ENCODE assay signal across 8 mouse cellular contexts in the genomic region with DNA sequence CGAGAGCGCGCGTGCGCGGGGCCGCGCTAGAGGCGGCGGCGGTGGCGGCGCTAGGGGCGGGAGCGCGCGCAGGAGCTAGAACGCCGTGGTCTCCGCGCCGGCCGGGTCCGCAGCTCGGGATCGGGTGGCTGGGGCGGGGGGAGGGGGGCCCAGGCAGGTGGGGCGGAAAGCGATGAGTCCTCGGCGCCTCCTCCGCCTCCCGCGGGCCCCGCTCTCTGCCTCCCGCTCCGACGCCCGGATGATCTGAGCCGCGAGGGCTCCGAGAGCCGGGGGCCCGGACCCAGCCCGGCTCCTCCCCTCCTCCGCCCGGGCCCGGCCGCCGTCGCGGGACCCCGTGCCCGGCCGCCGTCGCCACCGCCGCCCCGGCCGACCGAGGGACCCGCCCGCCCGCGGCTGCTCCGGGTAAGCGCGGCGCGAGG. TPM values are rescaled to one million over a fixed set of nuclear protein-coding genes. Genes with fewer than 3 reads are reported as not detected.
A peak's percentile ranks its signal among the peaks of the same experiment; 100 is the strongest.
DNase-seq lines count a peak whose midpoint lies in the region; ATAC-seq and TF ChIP-seq lines count a peak whose summit lies in the region.

No protein-coding gene starts in this region.

- intact Hi-C loops in left cerebral cortex, adult 2 months (cut with DNase I), result loop anchor here (2.0 to 10.0 kb wide), 5 partner anchors 72 to 1144 kb away; partner anchors contain the start of genes Hif1a, Jkamp, L3hypdh and Pcnx4
- intact Hi-C loops in left cerebral cortex, postnatal 14 days (cut with DNase I), result no loop called here

- H3K9ac ChIP-seq in embryonic facial prominence, embryonic 11.5 days (replicated peaks; ENCODE audit: low read length), result peak overlapping the region; percentile 98
- peak overlapping the region; percentile 100 for H3K9ac ChIP-seq in hindbrain, postnatal 0 days (replicated peaks; ENCODE audit: low read length)
- peak overlapping the region; percentile 100 for H3K9ac ChIP-seq in midbrain, postnatal 0 days (replicated peaks; ENCODE audit: low read length, poor library complexity, severe bottlenecking)

- H3K4me3 ChIP-seq in left cerebral cortex, adult 2 months, result peak overlapping the region; percentile 98
- peak overlapping the region; percentile 96 for H3K4me3 ChIP-seq in embryonic facial prominence, embryonic 11.5 days (ENCODE audit: low read depth, low read length)
- H3K4me3 ChIP-seq in hindbrain, postnatal 0 days (ENCODE audit: low read length), result peak overlapping the region; percentile 95
- H3K4me3 ChIP-seq in midbrain, postnatal 0 days (ENCODE audit: low read depth, low read length), result peak overlapping the region; percentile 97

- peak overlapping the region; percentile 48 for H3K4me2 ChIP-seq in embryonic facial prominence, embryonic 11.5 days (ENCODE audit: low read depth, low read length)
- peak overlapping the region; percentile 71 for H3K4me2 ChIP-seq in hindbrain, postnatal 0 days (ENCODE audit: low read depth, low read length)
- H3K4me2 ChIP-seq in midbrain, postnatal 0 days (ENCODE audit: low read depth, low read length, poor library complexity, severe bottlenecking), result peak overlapping the region; percentile 57

- H3K27ac ChIP-seq in left cerebral cortex, adult 2 months, result peak overlapping the region; percentile 94
- peak overlapping the region; percentile 96 for H3K27ac ChIP-seq in embryonic facial prominence, embryonic 11.5 days (replicated peaks; ENCODE audit: low read depth, low read length)
- peak overlapping the region; percentile 100 for H3K27ac ChIP-seq in hindbrain, postnatal 0 days
- H3K27ac ChIP-seq in midbrain, postnatal 0 days (ENCODE audit: low read depth, low read length), result peak overlapping the region; percentile 95

- no peak for TF ChIP-seq CTCF in left cerebral cortex, adult 2 months (IDR thresholded peaks at IDR 0.05)
- no peak for TF ChIP-seq CTCF in hindbrain, postnatal 0 days (IDR thresholded peaks at IDR 0.05; ENCODE audit: low read depth)
- no peak for TF ChIP-seq CTCF in midbrain, postnatal 0 days (IDR thresholded peaks at IDR 0.05)

- WGBS in embryonic facial prominence, embryonic 11.5 days, result 0% methylated on average over 16 of the region's 71 CpGs
- WGBS in hindbrain, postnatal 0 days, result 2% methylated on average over 28 of the region's 71 CpGs
- under 1% methylated on average over 17 of the region's 71 CpGs for WGBS in midbrain, postnatal 0 days

- no peaks in the 10 kb centered on the region for H3K9me3 ChIP-seq in embryonic facial prominence, embryonic 11.5 days (replicated peaks; ENCODE audit: control insufficient read depth, low read length)
- no peaks in the 10 kb centered on the region for H3K9me3 ChIP-seq in hindbrain, postnatal 0 days (ENCODE audit: low read length)
- no peaks in the 10 kb centered on the region for H3K9me3 ChIP-seq in midbrain, postnatal 0 days (ENCODE audit: low read length)

- no peaks in the 10 kb centered on the region for H3K36me3 ChIP-seq in embryonic facial prominence, embryonic 11.5 days (replicated peaks; ENCODE audit: control insufficient read depth, insufficient read depth, low read depth, low read length)
- H3K36me3 ChIP-seq in hindbrain, postnatal 0 days (ENCODE audit: insufficient read depth, low read length), result no peaks in the 10 kb centered on the region
- no peaks in the 10 kb centered on the region for H3K36me3 ChIP-seq in midbrain, postnatal 0 days (ENCODE audit: insufficient read depth, low read length)

- no peaks in the 10 kb centered on the region for H3K27me3 ChIP-seq in embryonic facial prominence, embryonic 11.5 days (ENCODE audit: control insufficient read depth, insufficient read depth, low read length)
- H3K27me3 ChIP-seq in hindbrain, postnatal 0 days (ENCODE audit: insufficient read depth, low read length), result no peaks in the 10 kb centered on the region
- H3K27me3 ChIP-seq in midbrain, postnatal 0 days (ENCODE audit: insufficient read depth, low read length), result no peaks in the 10 kb centered on the region

- peak; percentile 70 for ATAC-seq in embryonic facial prominence, embryonic 11.5 days (replicated peaks; ENCODE audit: insufficient number of reproducible peaks, low FRiP score, low TSS enrichment, low read depth)
- no peak; the same call in none of the 2 replicates for ATAC-seq in hindbrain, postnatal 0 days
- peak; percentile 62; the same call in 1 of the 2 replicates for ATAC-seq in midbrain, postnatal 0 days (ENCODE audit: low FRiP score)

- no peak for DNase-seq in left cerebral cortex, adult 2 months (ENCODE audit: extremely low spot score in 1 of 2, low spot score in 2 of 2)
- no peak for DNase-seq in left cerebral cortex, postnatal 14 days (ENCODE audit: low spot score in 2 of 2)
- DNase-seq in embryonic facial prominence, embryonic 11.5 days (ENCODE audit: low spot score), result peak; percentile 96
- no peak for DNase-seq in hindbrain, postnatal 0 days (ENCODE audit: low spot score)
- peak; percentile 95 for DNase-seq in midbrain, postnatal 0 days (ENCODE audit: low spot score)
- DNase-seq in cerebellum, postnatal 10 days, result no peak
- no peak for DNase-seq in left cerebral cortex, adult 9 months (ENCODE audit: low spot score in 2 of 2)
- no peak for DNase-seq in T-cell, adult 2 months (ENCODE audit: low spot score)

- no peaks in the 10 kb centered on the region for H3K4me1 ChIP-seq in embryonic facial prominence, embryonic 11.5 days (ENCODE audit: control insufficient read depth, insufficient read depth, low read length)
- peaks cover 12% of the 10 kb centered on the region for H3K4me1 ChIP-seq in hindbrain, postnatal 0 days (ENCODE audit: insufficient read depth, low read length)
- H3K4me1 ChIP-seq in midbrain, postnatal 0 days (ENCODE audit: insufficient read depth, low read length), result peaks cover 12% of the 10 kb centered on the region

RNA-seq across cellular contexts. Expression of gene Ppm1a, which starts 4.0 kb away (rescaled TPM):
- total RNA-seq in left cerebral cortex, adult 2 months (2021), result 100 to 1,000 TPM; 314 to 334 TPM
- total RNA-seq in left cerebral cortex, postnatal 14 days (2021), result 100 to 1,000 TPM; 265 to 266 TPM
- 68.3 and 74.6 TPM in 2 replicates for polyA plus RNA-seq in embryonic facial prominence, embryonic 11.5 days (2014; fragmentation: Nextera tagmentation; extraction: Ambion mirVana)
- 116 and 126 TPM in 2 replicates for total RNA-seq in hindbrain, postnatal 0 days (2014; rRNA removed)
- 75.4 and 79.1 TPM in 2 replicates for polyA plus RNA-seq in hindbrain, postnatal 0 days (2015; fragmentation: Nextera tagmentation; extraction: Ambion mirVana)
- total RNA-seq in midbrain, postnatal 0 days (2014; rRNA removed), result 170 and 198 TPM in 2 replicates
- 70.6 and 79.3 TPM in 2 replicates for polyA plus RNA-seq in midbrain, postnatal 0 days (2015; fragmentation: Nextera tagmentation; extraction: Ambion mirVana)

Comparison
In these comparisons a context has a peak if more than half of its experiments do, and no peak if none do; other contexts are left out.
1. DNase-seq: peak in embryonic facial prominence, embryonic 11.5 days (single experiment) and midbrain, postnatal 0 days (single experiment); none in left cerebral cortex, adult 2 months (0 of 2), left cerebral cortex, postnatal 14 days (0 of 2), hindbrain, postnatal 0 days (single experiment), cerebellum, postnatal 10 days (0 of 2), left cerebral cortex, adult 9 months (0 of 2) and T-cell, adult 2 months (single experiment).
2. Peak in every context shown above with its lines, with median percentiles within 50 percentile points of each other: H3K27ac ChIP-seq, H3K4me3 ChIP-seq, H3K4me2 ChIP-seq and H3K9ac ChIP-seq.